Mouse (Mus musculus) hematopoietic multipotent progenitor cell, adult 10-12 weeks (in vitro differentiated cells): Measurements from ENCODE around the gene Ces2c. TPM values are rescaled to one million over a fixed set of nuclear protein-coding genes. Genes with fewer than 3 reads are reported as not detected.

Experiments
- polyA plus RNA-seq: library from polyadenylated mRNA; stranded (reverse); fragments of >175 nt; gene quantifications from 2 replicates; pipeline ENCODE4 v1.2.3, GENCODE M21; 2012; ENCODE audit warnings: low replicate concordance

Gene Ces2c
- 0.15 and 0.37 TPM in 2 replicates for polyA plus RNA-seq

GRCm38 (mm10) chr8:104846831-104847230 is at the start of gene Ces2c:
Ces2c (plus strand) TSS chr8:104847068.

GRCm38 (mm10) chr8:104831440-104831839 is 15.4 kb upstream of the Ces2c start, which contains the start of gene Ces2b:
Ces2b (plus strand) TSS chr8:104831572.

Other genes starting within 250 kb of the Ces2c start
- 0.12 TPM in 1 of 2 replicates, not detected in the other for gene Cdh16, start 222.7 kb upstream of the Ces2c start, polyA plus RNA-seq
- 10.3 and 25.2 TPM in 2 replicates for gene Rrad, start 215.7 kb upstream of the Ces2c start, polyA plus RNA-seq
- 47.5 and 69.7 TPM in 2 replicates for gene Ciao2b, start 205.1 kb upstream of the Ces2c start, polyA plus RNA-seq
- gene Ces2a, start 113.1 kb upstream of the Ces2c start, polyA plus RNA-seq = not detected in 2 replicates
- gene Ces2b, start 15.5 kb upstream of the Ces2c start, polyA plus RNA-seq = not detected in 2 replicates
- not detected in 2 replicates for gene Ces2e, start 79.2 kb downstream of the Ces2c start, polyA plus RNA-seq
- gene Ces2f, start 100.3 kb downstream of the Ces2c start, polyA plus RNA-seq = not detected in 2 replicates
- 0.33 and 7.1 TPM in 2 replicates for gene Ces2g, start 114.7 kb downstream of the Ces2c start, polyA plus RNA-seq
- not detected in 2 replicates for gene Ces2h, start 153.8 kb downstream of the Ces2c start, polyA plus RNA-seq
- gene Ces3a, start 201.5 kb downstream of the Ces2c start, polyA plus RNA-seq = not detected in 2 replicates
- not detected in 2 replicates for gene Ces3b, start 236.7 kb downstream of the Ces2c start, polyA plus RNA-seq